ENCODE assay signal across 13 mouse cellular contexts in the genomic region with DNA sequence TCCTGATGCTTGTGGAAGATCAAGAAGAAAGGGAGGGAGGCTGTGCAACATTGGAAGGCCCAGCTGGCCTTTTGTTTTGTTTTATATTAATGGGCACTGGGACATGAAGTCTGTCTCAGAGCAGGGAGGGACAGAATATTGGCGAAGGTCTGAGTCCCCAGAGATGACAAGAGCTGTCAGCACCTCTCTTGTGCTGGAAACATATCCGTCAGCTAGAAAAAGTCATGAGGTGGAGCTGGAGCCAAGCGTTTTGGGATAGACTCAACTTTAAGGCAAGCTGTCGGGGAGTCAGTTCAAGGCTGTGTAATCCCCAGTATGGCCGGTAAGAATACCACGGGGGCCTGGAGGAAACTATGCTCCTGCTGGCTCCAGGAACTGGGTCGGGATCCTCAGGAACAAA.
DNase-seq lines count a peak whose midpoint lies in the region; ATAC-seq and TF ChIP-seq lines count a peak whose summit lies in the region.
"Had no signal": no experiment of that assay in that cellular context is flagged by ENCODE, and none has a peak within 500 bp of the region (broad histone marks: within the 10 kb centered on the region; RNA-seq: fewer than 3 reads in every experiment).

No protein-coding gene starts in this region.

- H3K4me2 ChIP-seq in heart, embryonic 13.5 days: peak overlapping the region; percentile 32; the same call in 1 of the 2 replicates
- H3K4me2 ChIP-seq: limb, embryonic 13.5 days had no signal

- no peak overlapping the region for H3K9ac ChIP-seq in heart, embryonic 13.5 days
- H3K9ac ChIP-seq: limb, embryonic 13.5 days had no signal

- intact Hi-C loops in left cerebral cortex, adult 2 months (cut with DNase I): no loop called here

- H3K27me3 ChIP-seq in heart, embryonic 13.5 days (replicated peaks): no peaks in the 10 kb centered on the region
- H3K27me3 ChIP-seq: limb, embryonic 13.5 days had no signal

- no peaks in the 10 kb centered on the region for H3K36me3 ChIP-seq in heart, embryonic 13.5 days
- H3K36me3 ChIP-seq: limb, embryonic 13.5 days had no signal

- H3K27ac ChIP-seq in heart, embryonic 13.5 days (replicated peaks): peak overlapping the region; percentile 93
- H3K27ac ChIP-seq in left cerebral cortex, adult 2 months: no peak overlapping the region

- H3K4me3 ChIP-seq in heart, embryonic 13.5 days: no peak overlapping the region
- no peak overlapping the region for H3K4me3 ChIP-seq in left cerebral cortex, adult 2 months
- H3K4me3 ChIP-seq: limb, embryonic 13.5 days had no signal

- no peak for TF ChIP-seq CTCF in left cerebral cortex, adult 2 months (IDR thresholded peaks at IDR 0.05)

- 28% methylated on average over 7 of the region's 7 CpGs for WGBS in heart, embryonic 13.5 days

- DNase-seq in adipocyte (ENCODE audit: low spot score): peak; percentile 74
- peak; percentile 84 for DNase-seq in gastrocnemius, adult 18-20 months (ENCODE audit: low spot score)
- peak; percentile 44 for DNase-seq in lung, postnatal 10 days
- no peak for DNase-seq in left cerebral cortex, adult 2 months (ENCODE audit: extremely low spot score in 1 of 2, low spot score in 2 of 2)
- no peak for DNase-seq in thymus, postnatal 0 days (ENCODE audit: low spot score)
- no peak for DNase-seq in kidney, postnatal 10 days
- DNase-seq: cerebellum, postnatal 14 days; kidney, postnatal 36 days; midbrain, embryonic 14.5 days had no signal

- peaks cover 49% of the 10 kb centered on the region for H3K4me1 ChIP-seq in heart, embryonic 13.5 days

- ATAC-seq in heart, embryonic 13.5 days (ENCODE audit: extremely low read depth, insufficient number of reproducible peaks, low FRiP score, low TSS enrichment): no peak
- ATAC-seq: forebrain, embryonic 14.5 days; hindbrain, embryonic 16.5 days had no signal

- no peaks in the 10 kb centered on the region for H3K9me3 ChIP-seq in heart, embryonic 13.5 days
- H3K9me3 ChIP-seq: limb, embryonic 13.5 days had no signal

Comparison
In these comparisons a context has a peak if more than half of its experiments do, and no peak if none do; other contexts are left out.
1. DNase-seq: peak in adipocyte (single experiment), gastrocnemius, adult 18-20 months (single experiment) and lung, postnatal 10 days (single experiment); none in left cerebral cortex, adult 2 months (0 of 2), thymus, postnatal 0 days (single experiment) and kidney, postnatal 10 days (single experiment).